Mouse (Mus musculus) stomach, postnatal 0 days (tissue): Measurements from ENCODE around the gene Gnb4.

Experiments
- CTCF ChIP-seq: IDR thresholded peaks from 2 replicates; pipeline ENCODE4 v1.5.1; 2016; ENCODE audit warnings: antibody characterized with exemption, low read depth, mild to moderate bottlenecking, moderate library complexity
- EP300 ChIP-seq: optimal IDR thresholded peaks from 2 replicates; pipeline ENCODE3; 2016; ENCODE audit warnings: antibody characterized with exemption

DNA sequence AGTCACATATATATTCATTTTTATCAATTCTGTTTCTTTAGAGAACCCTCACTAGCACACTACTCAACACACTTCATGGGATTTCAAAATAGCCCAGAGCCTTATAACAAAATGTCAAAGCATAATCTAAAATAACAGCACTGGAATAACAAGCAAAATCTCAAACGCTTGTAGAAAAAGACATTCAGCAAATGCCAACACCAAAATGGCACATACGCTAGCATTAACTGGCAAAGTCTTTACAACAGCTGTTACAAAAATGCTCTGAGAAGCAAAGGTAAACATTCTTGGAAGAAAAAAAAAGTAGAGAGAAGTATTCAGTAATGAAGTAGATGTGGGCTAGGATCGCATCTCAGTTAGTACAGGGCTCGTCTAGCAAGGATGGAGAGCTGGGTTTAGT, 30.5 kb upstream of the Gnb4 start:
- no peak for TF ChIP-seq CTCF
- TF ChIP-seq EP300: no peak
